Mouse (Mus musculus) CH12.LX (cell line): ENCODE data around the gene Maz. TPM values are rescaled to one million over a fixed set of nuclear protein-coding genes. Genes with fewer than 3 reads are reported as not detected.

Source experiments
- DNase-seq: peaks from one replicate; pipeline ENCODE4 v3.0.0-alpha.2; 2013; ENCODE audit errors: extremely low read depth
- H3K27ac ChIP-seq: 2 replicates; pipeline ENCODE4 v1.5.1; 2012; ENCODE audit warnings: low read depth, mild to moderate bottlenecking, control low read depth, moderate library complexity; ENCODE audit not compliant: insufficient read depth
- H3K27me3 ChIP-seq: replicated peaks from 2 replicates; pipeline ENCODE3; 2012; ENCODE audit warnings: inconsistent platforms
- H3K36me3 ChIP-seq, 2 experiments: replicated peaks in 1 of 2; 2 replicates each; pipeline versions ENCODE3 to v1.6.1; 2012; ENCODE audit warnings: inconsistent platforms in 1 of 2, low read length in 1 of 2, mild to moderate bottlenecking in 1 of 2, mixed read lengths in 1 of 2, moderate library complexity in 1 of 2; ENCODE audit not compliant: control insufficient read depth in 1 of 2, insufficient read depth in 1 of 2
- H3K4me1 ChIP-seq, 2 experiments: 2 replicates each; pipeline ENCODE4 v1.6.1; 2012; ENCODE audit warnings: inconsistent platforms in 1 of 2, moderate library complexity in 1 of 2; ENCODE audit not compliant: insufficient read depth in 2 of 2, control insufficient read depth in 1 of 2
- H3K4me2 ChIP-seq: 2 replicates; pipeline ENCODE4 v1.6.1; 2012; ENCODE audit warnings: low read depth, mild to moderate bottlenecking, control low read depth; ENCODE audit not compliant: poor library complexity, insufficient read depth, severe bottlenecking
- H3K4me3 ChIP-seq, 3 experiments: fragments of 150-350 bp in 1 of 3; sonication (generic) in 1 of 3; replicated peaks in 1 of 3; 2 replicates each; pipeline versions ENCODE3 to v1.5.1; 2011 to 2012; ENCODE audit warnings: low read depth in 2 of 3, low read length in 2 of 3, mild to moderate bottlenecking in 2 of 3, moderate library complexity in 2 of 3, control low read depth in 1 of 3, improper control_type of control experiment in 1 of 3, inconsistent platforms in 1 of 3, mixed read lengths in 1 of 3; ENCODE audit not compliant: poor library complexity in 1 of 3
- H3K79me2 ChIP-seq: replicated peaks from 2 replicates; pipeline ENCODE4 v1.6.1; 2012; ENCODE audit warnings: mild to moderate bottlenecking, moderate library complexity; ENCODE audit not compliant: control insufficient read depth, poor library complexity, insufficient read depth, severe bottlenecking; ENCODE audit errors: extremely low read depth
- H3K9ac ChIP-seq: 2 replicates; pipeline ENCODE4 v1.6.1; 2012; ENCODE audit warnings: low read depth, mild to moderate bottlenecking, control low read depth, moderate library complexity; ENCODE audit not compliant: insufficient read depth
- H3K9me3 ChIP-seq: replicated peaks from 2 replicates; pipeline ENCODE3; 2012; ENCODE audit warnings: low read length, inconsistent platforms, mixed read lengths
- BHLHE40 ChIP-seq: IDR thresholded peaks from 2 replicates; pipeline ENCODE4 v1.6.1; 2011; ENCODE audit warnings: mild to moderate bottlenecking, low read depth, low read length, improper control_type of control experiment
- CHD1 ChIP-seq: IDR thresholded peaks from 2 replicates; pipeline ENCODE4 v1.6.1; 2012; ENCODE audit warnings: low read depth, low read length, improper control_type of control experiment, inconsistent platforms
- EP300 ChIP-seq: IDR thresholded peaks from 2 replicates; pipeline ENCODE4 v1.6.1; 2011; ENCODE audit warnings: low read length, improper control_type of control experiment
- GABPA ChIP-seq: IDR thresholded peaks from 2 replicates; pipeline ENCODE4 v1.6.1; 2012; ENCODE audit warnings: low read depth, low read length, improper control_type of control experiment, inconsistent platforms; ENCODE audit not compliant: insufficient replicate concordance
- MAZ ChIP-seq: IDR thresholded peaks from 2 replicates; pipeline ENCODE4 v1.6.1; 2012; ENCODE audit warnings: low read depth, mild to moderate bottlenecking, inconsistent platforms, low read length, improper control_type of control experiment, moderate library complexity
- MEF2A ChIP-seq: IDR thresholded peaks from 2 replicates; pipeline ENCODE4 v1.6.1; 2014; ENCODE audit warnings: low read depth, mild to moderate bottlenecking, inconsistent platforms, low read length, improper control_type of control experiment, borderline replicate concordance
- MXI1 ChIP-seq: IDR thresholded peaks from 2 replicates; pipeline ENCODE4 v1.6.1; 2011; ENCODE audit warnings: mild to moderate bottlenecking, low read depth, low read length, improper control_type of control experiment
- NELFE ChIP-seq: IDR thresholded peaks from 2 replicates; pipeline ENCODE4 v1.6.1; 2011; ENCODE audit warnings: low read depth, low read length, improper control_type of control experiment
- NRF1 ChIP-seq: IDR thresholded peaks from 2 replicates; pipeline ENCODE4 v1.6.1; 2014; ENCODE audit warnings: low read depth, mild to moderate bottlenecking, inconsistent platforms, low read length, improper control_type of control experiment, moderate library complexity
- POLR2A ChIP-seq: IDR thresholded peaks from 2 replicates; pipeline ENCODE4 v1.6.1; 2011; ENCODE audit warnings: low read depth, mild to moderate bottlenecking, improper control_type of control experiment, low read length
- POLR2AphosphoS2 ChIP-seq: IDR thresholded peaks from 2 replicates; pipeline ENCODE4 v1.6.1; 2011; ENCODE audit warnings: low read depth, low read length, improper control_type of control experiment
- RAD21 ChIP-seq: IDR thresholded peaks from 2 replicates; pipeline ENCODE4 v1.6.1; 2011; ENCODE audit warnings: low read depth, mild to moderate bottlenecking, low read length, improper control_type of control experiment, moderate library complexity
- SIN3A ChIP-seq: IDR thresholded peaks from 2 replicates; pipeline ENCODE4 v1.6.1; 2012; ENCODE audit warnings: low read length, improper control_type of control experiment, inconsistent platforms
- TCF12 ChIP-seq: IDR thresholded peaks from 2 replicates; pipeline ENCODE4 v1.6.1; 2014; ENCODE audit warnings: low read depth, mild to moderate bottlenecking, inconsistent platforms, low read length, improper control_type of control experiment
- ZMIZ1 ChIP-seq: IDR thresholded peaks from 2 replicates; pipeline ENCODE4 v1.6.1; 2012; ENCODE audit warnings: low read depth, mild to moderate bottlenecking, inconsistent platforms, low read length, improper control_type of control experiment
- dilution Hi-C: fragments of 300-500 bp; cut with MboI; formaldehyde crosslinking; loops from 2 replicates; pipeline ENCODE4 v1.14.3; 2020; ENCODE audit warnings: low sequenced_read_pairs; ENCODE audit not compliant: extremely low pct_unique_long_range_greater_than_20kb, extremely low pct_ligation_motif_present
- in situ Hi-C: fragments of 300-500 bp; cut with MboI; formaldehyde crosslinking; loops from 3 replicates; pipeline ENCODE4 v1.14.3; 2019; ENCODE audit warnings: low sequenced_read_pairs, low pct_ligation_motif_present, low pct_unique_long_range_greater_than_20kb, mixed read lengths
- polyA plus RNA-seq: library from polyadenylated mRNA; unstranded; fragments of >175 nt; gene quantifications from 2 replicates; pipeline ENCODE4 v1.2.1, GENCODE M21; 2012; ENCODE audit warnings: low read depth; ENCODE audit not compliant: insufficient read length
- total RNA-seq, 2 experiments: library from RNA; depleted of rRNA; stranded (reverse); fragments of 300-350 nt in 1 of 2; fragments of >200 nt in 1 of 2; gene quantifications; 2 replicates each; pipeline ENCODE4 v1.2.3; 2012 to 2014

Maz gene
- total and polyA plus RNA-seq, 3 experiments, result 87.0 to 219 (median 91.2) TPM

DNA sequence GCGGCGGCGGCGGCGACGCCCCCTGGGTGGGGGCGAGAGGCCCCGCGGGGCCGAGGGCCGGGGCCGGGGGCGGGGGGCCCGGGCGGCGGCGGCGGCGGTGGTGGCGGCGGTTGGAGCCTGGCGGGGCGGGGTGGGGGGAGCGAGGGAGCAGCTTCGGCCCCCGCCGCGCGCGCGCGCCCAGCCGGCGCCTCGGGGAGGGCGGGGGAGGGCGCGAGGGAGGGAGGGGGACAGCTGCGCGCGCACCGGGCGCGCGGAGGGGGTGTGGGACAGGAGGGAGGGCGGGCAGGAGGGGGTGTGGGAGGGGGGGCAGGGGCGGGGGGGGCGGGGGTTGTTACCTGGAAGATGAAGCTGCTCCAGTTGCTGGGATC is 237 bp downstream of the Maz start:
- H3K79me2 ChIP-seq, result peaks cover 22% of the 10 kb centered on the region
- H3K4me2 ChIP-seq, result no peak overlapping the region
- peak overlapping the region in 2 of 3 experiments; percentile 76 to 78 for H3K4me3 ChIP-seq
- in situ Hi-C loops (no loop called here), dilution Hi-C loops (no loop called here)
- H3K9ac ChIP-seq, result peak overlapping the region; percentile 99
- TF ChIP-seq NRF1, result peak; percentile 42
- no peak for TF ChIP-seq GABPA
- no peak for TF ChIP-seq MXI1
- no peak for TF ChIP-seq RAD21
- DNase-seq, result no peak
- H3K36me3 ChIP-seq, result peaks cover 43 to 74% of the 10 kb centered on the region in 2 experiments
- peaks cover 17 to 35% of the 10 kb centered on the region in 2 experiments for H3K4me1 ChIP-seq
- H3K27ac ChIP-seq, result peak overlapping the region; percentile 93; the same call in 1 of the 2 replicates
- H3K27me3 ChIP-seq, result no peaks in the 10 kb centered on the region
- H3K9me3 ChIP-seq, result no peaks in the 10 kb centered on the region

- Histone ChIP-seq H3K36me3 (peaks cover 39 to 74% of the 10 kb centered on the region in 2 experiments), H3K79me2 (peaks cover 22% of the 10 kb centered on the region), H3K9me3 (no peaks in the 10 kb centered on the region), H3K4me2 (peak overlapping the region; percentile 45; the same call in 1 of the 2 replicates), H3K27ac (peak overlapping the region; percentile 44), H3K27me3 (no peaks in the 10 kb centered on the region), H3K4me3 (peak overlapping the region; percentile 67 to 78 (median 76)), H3K9ac (peak overlapping the region; percentile 99), H3K4me1 (peaks cover 17 to 40% of the 10 kb centered on the region in 2 experiments)
- peak; percentile 64 for DNase-seq
- TF ChIP-seq MAZ (peak; percentile 76; the same call in 1 of the 2 replicates), MEF2A (no peak), RAD21 (no peak), POLR2AphosphoS2 (no peak), EP300 (no peak), TCF12 (peak; percentile 59; the same call in 1 of the 2 replicates), MXI1 (peak; percentile 72; the same call in 1 of the 2 replicates), POLR2A (peak; percentile 63; the same call in 1 of the 2 replicates), SIN3A (peak; percentile 36; the same call in 1 of the 2 replicates), CHD1 (no peak), NELFE (0 out of 2 replicates have a peak, but pooled peaks have one; percentile 22), BHLHE40 (peak; percentile 28; the same call in 1 of the 2 replicates), ZMIZ1 (0 out of 2 replicates have a peak, but pooled peaks have one; percentile 14)
- in situ Hi-C loops, result no loop called here
- dilution Hi-C loops, result no loop called here
These were observed 656 bp downstream of the Maz start for GRCm38 (mm10) chr7:127026161-127026600.
